Mouse (Mus musculus) E14TG2a.4 (cell line): Measurements from ENCODE around the gene Ccdc113.

Experiments used
- CTCF ChIP-seq: conservative IDR thresholded peaks from 2 replicates; pipeline ENCODE4 v1.5.1; 2014; ENCODE audit warnings: low read length
- NANOG ChIP-seq: IDR thresholded peaks from 2 replicates; pipeline ENCODE4 v1.6.1; 2014; ENCODE audit warnings: borderline replicate concordance, low read length, mixed read lengths

- TF ChIP-seq CTCF (no peak), NANOG (no peak; the same call in 1 of the 2 replicates)
These were observed 1.7 kb upstream of the Ccdc113 start for GRCm38 (mm10) chr8:95532206-95532605.
